Mouse (Mus musculus): ENCODE measurements around the gene Sgsh.

DNA sequence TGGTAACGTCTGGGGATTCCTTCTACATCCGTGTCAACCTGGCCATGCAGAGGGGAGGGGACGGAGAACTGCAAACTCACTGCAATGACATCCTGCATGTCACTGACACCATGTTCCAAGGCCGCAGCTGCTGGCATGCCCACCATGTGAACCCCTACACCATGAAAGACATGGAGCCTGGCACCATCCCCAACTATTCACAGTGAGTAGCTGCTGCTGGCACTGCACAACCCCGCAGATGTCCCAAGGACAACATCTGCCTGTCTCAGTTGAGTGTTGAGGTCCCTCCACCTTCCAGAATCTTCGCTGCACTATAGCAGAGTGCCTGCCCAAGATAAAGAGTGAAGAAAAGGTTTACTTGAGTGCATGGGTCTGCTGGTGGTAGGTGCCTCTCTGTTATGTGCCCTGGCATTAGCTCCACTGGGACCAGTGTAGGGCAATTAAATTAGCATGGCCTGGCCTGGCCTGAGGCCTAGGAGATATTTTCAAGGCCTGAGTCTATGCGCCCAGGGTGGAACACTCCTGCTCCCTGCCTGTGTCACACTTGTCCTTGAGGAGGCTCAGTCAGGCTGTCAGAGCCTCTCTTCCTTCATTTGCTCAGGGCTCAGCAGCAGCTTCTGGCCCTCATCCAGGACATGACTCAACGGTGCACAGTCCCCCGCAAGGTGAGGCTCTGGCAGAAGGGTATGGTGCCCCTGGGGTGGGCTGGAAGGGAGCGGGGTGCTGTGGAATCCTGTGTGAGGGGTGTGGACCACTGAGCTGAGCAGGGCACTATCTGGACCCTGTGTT lies 16.9 kb downstream of the Sgsh start:
- TF ChIP-seq CTCF (IDR thresholded peaks at IDR 0.05; ENCODE audit: low read depth), result no peak
- no peak for TF ChIP-seq EP300 (optimal IDR thresholded peaks at IDR 0.05)
